Mouse (Mus musculus) heart, postnatal 4 days (tissue): Measurements from ENCODE around the gene Supt5. TPM values are rescaled to one million over a fixed set of nuclear protein-coding genes. Genes with fewer than 3 reads are reported as not detected.

ENCODE experiments used
- DNase-seq: peaks from one replicate; pipeline ENCODE4 v3.0.0; 2021
- total RNA-seq, 2 experiments: library from RNA; stranded (reverse); gene quantifications; 2 replicates each; pipeline ENCODE4 v1.2.3; 2021

The Supt5 gene
- total RNA-seq, 2 experiments from 2014 or later: 58.7 to 62.7 TPM

DNA sequence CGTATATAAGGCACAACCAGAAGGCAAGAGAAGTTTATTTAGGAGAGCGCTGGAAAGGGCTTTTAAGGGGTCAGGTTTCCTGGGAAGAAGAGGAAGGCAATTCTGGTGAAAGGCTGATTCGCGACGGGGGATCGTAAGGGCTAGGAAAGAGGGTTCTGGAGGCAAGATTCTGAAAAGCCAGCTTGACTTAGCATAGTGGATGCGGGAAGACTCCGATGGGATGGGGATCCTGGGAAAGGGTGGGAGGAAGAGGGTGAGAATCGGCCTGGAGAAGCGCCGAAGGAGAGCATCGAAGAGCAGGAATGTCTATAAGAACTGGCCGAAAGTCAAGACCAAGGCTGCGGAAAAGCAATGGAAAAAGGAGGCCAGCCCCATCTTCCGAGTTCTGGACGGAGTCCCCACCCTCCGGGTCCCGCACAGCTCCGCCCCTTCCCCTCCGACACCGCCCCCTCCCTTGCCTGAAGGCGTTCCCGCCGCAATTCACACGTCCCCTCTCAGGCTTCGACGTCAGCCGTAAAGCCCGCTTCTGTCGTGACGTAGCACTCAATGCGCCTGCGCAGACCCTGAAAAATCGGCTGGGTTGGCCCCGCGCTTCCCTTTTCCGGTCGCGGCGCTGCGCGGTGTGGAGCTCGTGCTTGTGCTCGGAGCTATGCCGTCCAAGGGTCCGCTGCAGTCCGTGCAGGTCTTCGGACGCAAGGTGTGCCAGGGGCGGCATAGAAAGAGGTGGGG lies 11.8 kb upstream of the Supt5 start, which contains the start of gene Rps16:
Gene Rps16, plus strand, starts transcription at position 498 of the 729 bp plus-strand sequence.
- peak; percentile 100 for DNase-seq

DNA sequence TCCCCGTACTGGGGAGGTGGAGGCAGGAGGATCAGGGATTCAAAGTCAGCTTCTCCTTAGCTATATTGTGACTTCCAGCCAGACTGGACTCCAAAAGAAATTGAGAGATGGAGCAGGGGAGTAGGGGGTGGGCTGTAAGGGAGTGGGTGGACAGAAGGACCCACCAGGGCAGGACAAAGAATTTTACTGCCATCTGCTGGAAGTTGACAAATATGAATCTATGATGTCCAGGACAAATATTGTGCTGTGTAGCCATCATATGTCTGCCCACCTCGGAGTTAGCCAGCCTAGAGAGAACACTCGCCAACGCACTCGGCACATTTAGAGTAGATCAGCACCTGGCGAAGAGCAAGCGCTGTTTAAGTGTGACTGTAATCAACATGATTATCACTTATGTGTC lies 10.1 kb upstream of the Supt5 start:
- no peak for DNase-seq

DNA sequence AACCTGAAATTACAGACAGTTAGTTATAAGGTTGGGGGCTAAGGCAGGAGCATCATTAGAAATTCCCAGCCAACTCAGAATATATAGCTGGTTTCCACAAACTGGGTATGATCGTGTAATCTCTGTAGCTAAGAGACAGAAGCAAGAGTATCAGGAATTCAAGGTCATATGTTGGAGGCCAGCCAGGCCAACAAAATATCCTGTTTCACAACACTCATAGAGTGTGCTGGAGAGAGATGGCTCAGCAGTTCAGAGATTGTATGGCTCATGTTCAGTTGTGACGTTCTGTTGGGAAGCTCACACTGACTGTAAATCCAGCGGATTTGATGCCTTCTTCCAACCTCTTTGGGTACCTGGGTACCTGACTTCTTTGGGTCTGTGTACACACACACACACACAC lies 9.2 kb upstream of the Supt5 start:
- DNase-seq: no peak

DNA sequence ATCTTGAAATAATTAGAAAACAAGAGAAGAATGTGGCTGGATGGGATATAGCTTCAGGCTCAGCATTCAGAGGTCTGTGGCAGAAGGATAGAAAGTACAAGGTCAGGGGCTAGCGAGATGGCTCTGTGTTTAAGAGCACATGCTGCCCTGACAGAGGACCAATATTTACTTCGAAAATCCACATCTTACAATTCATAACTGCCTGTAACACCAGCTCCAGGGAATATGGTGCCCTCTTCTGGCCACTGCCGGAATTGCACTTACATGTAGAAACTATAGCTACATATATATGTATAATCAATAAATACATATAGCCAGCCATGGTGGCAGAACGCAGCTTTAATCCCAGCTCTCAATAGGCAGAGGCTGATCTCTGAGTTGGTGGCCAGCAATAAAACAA lies 6.1 kb upstream of the Supt5 start:
- DNase-seq: peak; percentile 70

DNA sequence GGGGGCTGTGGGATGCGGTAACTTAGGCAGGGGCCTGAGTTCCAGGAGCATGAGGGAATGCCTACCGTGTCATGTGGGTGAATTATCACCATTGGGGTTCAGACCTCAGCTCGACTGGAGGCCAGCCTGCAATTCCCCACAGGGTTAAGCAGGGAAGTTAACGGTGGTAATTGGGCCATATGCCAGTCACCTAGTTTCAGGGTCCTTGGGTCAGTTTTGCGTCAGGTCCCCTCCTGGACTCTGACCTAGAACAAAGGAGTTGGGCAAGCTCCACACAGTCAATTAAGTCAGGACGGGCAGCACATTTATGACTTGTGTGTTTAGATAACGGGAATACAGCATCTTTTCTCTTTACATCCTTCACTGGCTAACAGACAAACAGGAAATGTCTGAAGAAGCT lies 2.8 kb upstream of the Supt5 start:
- no peak for DNase-seq

DNA sequence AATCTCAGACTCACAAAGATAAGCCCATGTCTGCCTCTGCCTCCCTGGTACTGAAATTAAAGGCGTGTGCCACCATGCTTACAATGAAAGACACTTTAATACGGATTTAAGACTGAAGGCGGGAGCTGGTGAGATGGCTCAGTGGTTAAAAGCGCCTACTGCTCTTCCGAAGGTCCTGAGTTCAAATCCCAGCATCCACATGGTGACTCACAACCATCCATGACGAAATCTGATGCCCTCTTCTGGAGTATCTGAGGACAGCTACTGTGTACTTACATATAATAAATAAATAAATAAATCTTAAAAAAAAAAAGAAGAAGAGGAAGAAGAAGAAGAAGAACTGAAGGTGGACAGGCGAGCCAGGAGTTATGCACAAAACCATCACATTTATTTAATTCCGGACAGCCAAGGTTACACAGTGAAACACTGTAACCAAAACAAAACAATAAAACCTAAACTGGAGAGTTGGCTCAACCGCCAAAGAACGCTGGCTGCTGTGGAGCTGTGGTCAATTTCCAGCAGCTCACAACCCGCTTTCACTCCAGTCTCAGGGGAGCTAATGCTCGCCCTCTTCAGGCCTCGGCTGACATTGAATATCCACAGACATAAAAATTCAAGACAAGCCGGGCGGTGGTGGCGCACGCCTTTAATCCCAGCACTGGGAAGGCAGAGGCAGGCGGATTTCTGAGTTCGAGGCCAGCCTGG lies 819 bp upstream of the Supt5 start:
- peak; percentile 70 for DNase-seq

DNA sequence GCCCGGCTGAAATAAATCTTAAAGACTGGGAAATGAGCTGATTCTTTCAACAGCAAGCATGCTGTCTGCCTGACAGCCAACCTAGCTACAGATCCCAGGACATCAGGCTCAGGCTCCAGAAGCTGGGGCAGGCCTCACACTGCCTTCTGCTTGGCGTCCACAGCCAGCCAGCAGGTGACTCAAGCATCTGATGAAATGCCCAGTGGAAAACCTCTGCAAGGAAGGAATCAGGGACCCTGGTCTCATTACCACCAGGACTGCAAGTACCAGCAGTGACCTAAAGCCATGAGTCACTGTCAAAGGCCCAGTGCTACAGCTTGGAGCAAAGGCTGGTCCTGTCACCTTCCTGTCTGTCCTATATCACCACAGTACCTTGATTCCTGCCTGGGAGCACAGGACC lies 3.1 kb downstream of the Supt5 start:
- no peak for DNase-seq

DNA sequence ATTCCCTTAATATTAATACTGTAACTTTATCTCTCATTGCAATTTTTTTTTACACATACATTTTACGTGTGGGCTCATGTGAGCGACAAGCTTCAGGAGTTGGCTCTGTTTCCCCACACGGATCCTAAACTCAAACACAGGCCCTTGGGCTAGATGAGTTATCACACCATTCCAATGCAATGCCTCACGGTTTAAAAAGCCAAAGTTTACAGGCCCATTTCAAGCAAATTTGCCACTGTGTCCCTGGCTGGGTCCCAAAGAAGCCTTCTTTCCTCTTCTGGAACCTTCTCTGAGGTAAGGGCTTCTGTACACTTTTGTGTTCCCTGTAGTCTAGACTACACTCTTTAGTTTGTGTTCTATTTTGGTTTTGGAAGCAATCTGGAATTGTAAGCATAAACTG lies 4.0 kb downstream of the Supt5 start:
- no peak for DNase-seq

DNA sequence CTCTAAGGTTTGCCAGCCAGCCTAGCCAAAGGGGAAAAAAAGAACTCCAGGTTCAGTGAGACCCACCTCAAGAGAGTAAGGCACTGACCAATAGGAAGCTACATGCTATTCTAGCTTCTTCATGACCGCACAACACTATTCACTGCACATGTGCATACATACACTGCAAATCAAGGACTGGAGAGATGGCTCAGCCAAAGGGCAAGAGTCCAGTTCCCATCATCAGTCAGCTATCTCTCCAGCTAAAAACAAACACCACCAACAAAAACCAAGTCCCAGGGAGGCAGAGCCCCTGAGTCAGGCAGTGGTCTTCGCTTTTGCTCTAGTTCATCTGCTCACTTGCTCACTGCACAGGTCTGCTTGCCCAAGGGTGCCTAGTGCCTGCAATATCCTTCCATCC lies 10.3 kb downstream of the Supt5 start:
- no peak for DNase-seq

DNA sequence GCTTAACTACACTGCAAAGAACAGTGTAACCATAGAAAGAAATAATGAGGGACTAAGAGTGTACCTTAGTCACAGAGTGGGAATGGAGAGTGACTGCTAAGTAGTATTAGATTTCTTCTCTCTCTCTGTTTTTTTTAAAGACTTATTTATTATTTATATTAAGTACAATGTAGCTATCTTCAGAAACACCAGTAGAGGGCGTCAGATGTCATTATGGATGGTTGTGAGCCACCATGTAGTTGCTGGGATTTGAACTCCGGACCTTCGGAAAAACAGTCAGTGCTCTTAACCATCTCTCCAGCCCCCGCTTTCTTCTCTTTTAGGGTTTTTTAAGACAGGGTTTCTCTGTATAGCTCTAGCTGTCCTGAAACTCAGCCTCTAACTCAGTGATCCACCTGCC lies 12.1 kb downstream of the Supt5 start:
- no peak for DNase-seq

DNA sequence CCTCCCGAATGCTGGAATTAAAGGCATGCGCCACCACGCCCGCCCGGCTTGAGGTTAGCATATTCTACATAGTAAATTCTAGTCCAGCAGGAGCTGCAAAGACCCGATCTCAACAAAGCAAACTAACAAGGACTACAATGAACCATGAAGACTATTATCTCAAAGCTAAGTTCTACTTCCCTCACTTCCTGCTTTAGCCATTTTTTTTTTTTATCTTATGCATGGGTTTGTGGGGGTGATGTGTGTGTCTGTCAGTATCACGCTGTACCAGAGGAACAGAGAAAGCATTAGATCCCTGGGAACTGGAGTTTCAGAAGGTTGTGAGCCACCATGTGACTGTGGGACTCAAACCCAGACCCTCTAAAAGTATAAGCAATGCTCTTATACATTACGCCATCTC lies 13.3 kb downstream of the Supt5 start:
- no peak for DNase-seq

DNA sequence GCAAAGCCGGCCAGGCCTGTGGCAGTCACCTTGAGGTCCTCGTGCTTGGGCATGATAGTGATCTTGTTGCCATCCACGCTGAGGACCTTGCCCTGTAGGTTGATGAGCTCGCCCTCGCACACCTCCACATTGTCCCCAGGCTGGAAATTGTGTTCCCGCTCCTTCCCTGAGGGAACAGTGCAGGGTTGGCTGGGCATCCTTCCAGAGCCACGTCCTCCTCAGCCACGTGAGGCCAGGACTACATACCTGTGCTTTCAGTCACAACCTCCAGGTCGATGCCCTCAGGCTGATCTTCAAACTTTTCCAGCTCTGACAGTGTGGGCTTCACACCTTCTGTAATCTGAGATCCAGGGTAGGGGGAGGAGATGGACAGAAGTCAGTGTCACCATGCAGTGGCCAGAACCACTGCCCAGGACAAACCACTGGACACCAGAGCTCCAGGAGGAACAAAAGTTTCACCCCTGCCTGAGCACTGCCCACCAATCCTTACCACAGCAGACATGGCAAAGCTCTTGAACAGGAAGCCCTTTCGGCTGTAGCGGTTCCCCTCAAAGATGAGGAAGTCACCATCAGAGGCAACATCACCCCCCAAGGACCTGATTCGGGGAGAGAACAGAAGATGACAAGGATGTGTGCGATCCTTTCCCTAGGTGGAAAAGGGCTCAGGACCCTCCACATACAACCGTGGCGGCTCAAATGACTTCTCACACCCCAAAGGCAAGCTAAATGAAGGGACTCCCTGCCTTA lies 16.4 kb downstream of the Supt5 start:
- DNase-seq: no peak

DNA sequence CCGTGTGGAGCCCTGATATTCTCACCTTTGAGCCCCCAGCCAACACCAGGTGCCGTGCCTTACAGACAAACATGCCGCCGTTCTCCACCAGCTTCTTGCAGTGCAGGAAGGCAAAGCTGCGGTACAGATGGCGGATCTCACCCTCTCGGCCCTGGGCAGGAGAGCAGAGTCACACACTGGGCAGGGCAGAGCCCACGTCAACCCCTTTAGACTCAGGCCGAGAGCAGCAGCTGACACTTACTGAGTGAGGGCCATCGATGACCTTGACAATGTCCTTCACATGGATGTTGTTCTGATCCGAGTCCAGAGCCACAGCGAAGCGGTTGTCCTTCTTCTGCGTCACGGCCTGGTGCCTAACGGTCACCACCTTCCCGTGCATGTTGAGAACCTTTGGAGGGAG lies 19.8 kb downstream of the Supt5 start:
- DNase-seq: no peak

DNA sequence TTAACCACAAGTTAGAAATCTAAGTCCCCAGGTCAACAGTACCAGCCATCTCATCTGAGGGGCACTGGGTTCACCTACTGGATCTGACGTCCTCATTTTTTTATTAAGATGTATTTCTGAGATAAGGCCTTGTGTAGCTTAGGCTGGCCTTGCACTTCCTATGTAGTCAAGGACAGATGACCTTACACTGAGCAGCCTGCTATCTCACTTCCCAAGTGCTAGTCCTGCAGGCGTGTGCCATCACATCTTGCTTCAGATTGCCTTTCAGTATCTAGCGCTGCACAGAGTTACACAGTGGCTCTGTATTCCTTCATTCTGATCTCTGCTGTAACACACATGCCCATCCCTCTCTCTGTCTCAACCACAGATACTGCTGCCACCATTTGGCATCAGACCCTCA lies 20.5 kb downstream of the Supt5 start:
- DNase-seq: no peak

DNA sequence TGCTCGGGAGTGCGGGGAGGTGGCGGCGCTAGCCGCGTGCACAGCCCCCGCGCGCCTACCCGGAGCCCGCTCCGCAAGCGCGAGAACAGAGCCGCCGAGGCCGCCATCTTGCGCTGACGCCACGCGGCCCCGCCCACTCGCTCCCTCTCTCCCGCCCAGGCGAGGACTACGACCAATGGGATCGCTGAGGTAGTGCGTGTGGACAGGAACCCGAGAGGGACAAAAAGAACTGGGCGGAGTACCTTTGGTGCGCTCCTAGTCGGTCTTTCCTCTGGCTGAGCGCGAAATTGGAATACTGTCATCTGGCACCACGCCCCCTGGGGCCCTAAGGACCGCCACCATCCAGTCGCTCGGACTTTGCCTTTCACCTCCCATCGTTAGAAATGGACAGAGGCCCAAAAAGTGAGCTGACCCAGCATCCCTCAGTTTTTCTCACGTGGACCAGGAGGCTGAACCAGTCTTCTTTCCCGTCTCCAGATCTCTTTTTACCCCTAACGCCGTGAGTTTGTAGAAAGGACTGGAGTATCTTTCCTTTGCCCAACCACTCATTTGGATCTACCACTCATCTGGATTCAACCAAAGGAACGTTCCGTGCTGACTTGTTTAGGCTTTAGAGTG lies 26.5 kb downstream of the Supt5 start, which contains the start of gene Timm50:
Gene Timm50, minus strand, starts transcription at position 147 of the 618 bp plus-strand sequence.
- DNase-seq: peak; percentile 98

DNA sequence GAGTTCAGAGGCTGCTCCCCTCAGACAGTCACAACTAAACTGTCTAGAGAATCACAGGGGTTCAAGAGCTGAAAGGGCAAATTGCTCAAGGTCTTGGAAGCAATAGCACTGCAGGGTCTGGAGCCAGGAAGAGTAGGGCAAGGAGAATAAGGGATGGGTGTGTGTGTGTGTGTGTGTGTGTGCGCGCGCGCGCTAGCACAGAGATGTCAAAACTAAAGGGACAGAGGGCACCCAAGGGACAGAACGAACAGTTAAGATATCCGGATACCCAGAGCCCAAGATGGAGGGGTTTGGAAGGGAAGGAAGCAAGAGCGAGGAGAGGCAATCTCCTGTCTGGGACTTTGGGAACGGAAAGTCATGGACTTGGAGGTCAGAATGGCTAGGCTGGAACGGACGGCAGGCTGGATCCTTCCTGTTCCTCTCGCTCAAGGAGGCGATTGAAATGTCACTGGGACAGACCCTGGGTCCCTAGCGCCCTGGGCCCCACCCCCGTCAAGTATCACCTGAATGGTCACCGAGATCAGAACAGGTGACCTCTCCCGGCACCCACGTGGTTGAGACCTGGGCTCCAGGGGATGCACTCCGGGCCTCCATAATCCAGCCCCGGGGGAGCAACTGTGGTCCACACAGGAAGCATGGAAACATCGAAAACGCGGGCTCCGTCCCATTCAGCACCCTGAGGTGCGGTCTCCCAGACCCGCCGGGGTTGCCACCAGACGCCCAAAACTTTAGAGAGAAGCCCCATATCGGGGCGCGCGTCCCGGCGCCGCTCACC lies 27.2 kb downstream of the Supt5 start:
- no peak for DNase-seq

DNA sequence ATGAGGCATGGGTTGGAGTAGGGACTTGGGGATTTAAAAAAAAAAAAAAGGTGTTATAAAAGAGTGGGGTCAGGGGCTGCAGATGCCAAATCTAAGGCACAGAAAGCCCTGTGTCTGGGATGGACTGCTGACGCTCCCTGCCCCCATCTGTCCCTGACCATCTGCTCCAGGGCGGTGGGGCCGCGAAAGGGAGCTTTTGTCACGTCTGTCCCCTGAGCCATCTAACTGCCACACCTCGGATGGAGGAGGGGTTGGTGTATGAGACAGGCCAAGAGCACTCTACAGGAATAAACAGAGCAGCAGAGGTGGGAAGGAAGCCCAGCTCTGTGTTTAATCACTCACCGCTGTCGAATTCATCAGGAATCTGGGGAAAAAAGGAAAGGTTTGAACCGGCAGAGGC lies 28.8 kb downstream of the Supt5 start:
- no peak for DNase-seq

DNA sequence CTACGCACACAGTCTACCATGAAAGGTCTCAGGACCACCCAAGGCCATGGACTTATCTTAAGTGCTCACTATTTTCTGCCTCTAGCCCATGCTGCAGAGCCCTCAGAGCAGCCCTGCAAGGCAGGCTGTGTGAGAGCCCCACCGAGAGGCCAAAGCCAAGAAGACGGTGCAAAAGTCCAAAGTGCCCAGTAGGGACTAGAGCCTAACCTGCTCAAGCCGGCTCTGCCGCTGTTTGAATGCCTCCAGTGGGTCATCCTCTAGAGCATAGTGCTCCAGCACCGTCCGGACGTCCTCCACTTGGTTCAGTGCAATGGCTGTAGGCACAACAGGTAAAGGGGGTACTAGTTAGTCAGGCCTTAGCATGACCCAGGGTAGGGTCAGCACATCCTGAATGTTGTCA lies 32.3 kb downstream of the Supt5 start:
- DNase-seq: no peak

DNA sequence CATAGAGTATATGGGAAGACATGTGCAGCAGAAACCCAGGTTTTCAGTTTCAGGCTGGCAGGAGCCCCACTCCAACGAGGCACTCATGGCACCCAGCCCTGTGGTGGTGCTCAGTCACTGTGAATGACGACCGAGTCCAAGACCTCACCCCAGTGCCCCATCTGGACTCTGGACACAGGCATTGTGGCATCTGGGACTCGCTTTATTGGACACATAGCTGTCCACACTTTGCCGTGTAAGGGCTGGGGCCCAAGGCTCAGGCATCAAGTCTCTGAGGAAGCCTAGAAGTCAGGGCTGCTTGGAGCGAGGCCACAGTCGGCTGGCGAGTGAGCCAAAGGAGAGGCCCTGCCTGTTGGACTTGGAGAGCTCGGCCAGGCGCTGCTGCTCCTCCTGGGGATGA lies 32.9 kb downstream of the Supt5 start:
- DNase-seq: no peak

DNA sequence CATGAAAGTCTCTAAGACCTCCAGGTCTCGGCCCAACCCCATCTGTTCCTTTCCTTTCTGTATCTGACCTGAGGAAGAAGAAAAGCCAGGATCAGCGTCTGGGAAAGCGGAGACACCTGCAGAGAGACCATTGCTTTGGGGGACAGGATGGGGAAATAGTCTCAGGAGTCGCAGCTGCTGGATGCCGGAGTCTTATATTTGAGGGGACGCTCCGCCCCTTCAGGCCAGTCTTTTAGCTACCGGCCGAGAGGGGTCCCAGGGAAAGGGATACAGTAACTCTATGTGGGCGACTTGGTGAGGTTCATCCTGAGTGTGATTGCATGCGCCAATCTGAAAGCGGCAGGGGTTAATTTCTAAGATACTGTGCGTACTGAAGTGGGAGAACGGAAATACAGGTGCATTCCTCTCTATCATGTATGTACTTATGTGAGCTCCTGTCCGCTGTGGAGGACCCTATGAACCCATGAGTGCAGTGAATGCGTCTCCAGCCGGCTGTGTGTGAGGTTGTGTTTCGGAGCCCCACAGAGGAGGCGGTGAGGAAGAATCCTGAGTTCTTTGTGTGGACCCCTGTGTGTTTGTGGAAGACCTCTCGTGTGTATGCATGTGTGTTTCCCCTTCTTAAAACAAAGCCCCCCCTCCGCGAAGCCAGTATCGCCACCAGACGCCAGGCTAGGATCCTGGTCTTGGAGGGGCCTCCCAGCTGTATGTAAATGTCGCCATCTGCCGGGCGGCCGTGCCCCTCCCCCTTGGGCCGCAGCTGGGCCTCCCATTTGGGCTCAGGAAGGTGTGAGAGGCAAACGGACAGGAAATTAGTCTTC lies 36.7 kb downstream of the Supt5 start, which contains the start of gene Dll3:
Gene Dll3, minus strand, starts transcription at position 623 of the 818 bp plus-strand sequence.
- DNase-seq: peak; percentile 78
